Mouse (Mus musculus): ENCODE data around the gene Gpr87.

DNA sequence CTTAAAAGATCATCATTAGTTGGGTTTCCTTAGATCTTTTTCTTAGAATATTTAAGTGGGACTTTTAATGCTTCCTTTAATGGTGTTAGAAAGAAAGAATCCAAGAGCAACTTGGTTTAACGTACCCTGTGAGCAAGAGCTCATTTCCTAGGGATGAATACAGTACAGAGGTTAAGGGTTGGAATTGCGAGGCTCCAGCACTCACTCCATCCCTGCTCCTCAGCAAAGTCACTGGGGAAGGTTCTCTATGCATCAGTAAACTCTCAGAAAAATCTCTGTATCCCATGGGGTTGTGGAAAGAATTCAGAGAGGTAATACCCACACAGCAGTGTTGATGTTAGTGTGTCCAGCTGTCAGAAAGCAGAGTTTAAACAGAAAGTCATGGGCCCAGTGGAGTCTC, 54.8 kb downstream of the Gpr87 start:
- TF ChIP-seq CTCF (IDR thresholded peaks at IDR 0.05; ENCODE audit: borderline replicate concordance, extremely low read depth, insufficient read depth, insufficient read length), result no peak
- no peak for TF ChIP-seq POLR2A (IDR thresholded peaks at IDR 0.05; ENCODE audit: borderline replicate concordance, extremely low read depth, insufficient read depth, insufficient read length, poor library complexity, severe bottlenecking)

Measured in brain, embryonic 14.5 days (tissue).